ENCODE assay signal across 9 mouse cellular contexts in the genomic region with DNA sequence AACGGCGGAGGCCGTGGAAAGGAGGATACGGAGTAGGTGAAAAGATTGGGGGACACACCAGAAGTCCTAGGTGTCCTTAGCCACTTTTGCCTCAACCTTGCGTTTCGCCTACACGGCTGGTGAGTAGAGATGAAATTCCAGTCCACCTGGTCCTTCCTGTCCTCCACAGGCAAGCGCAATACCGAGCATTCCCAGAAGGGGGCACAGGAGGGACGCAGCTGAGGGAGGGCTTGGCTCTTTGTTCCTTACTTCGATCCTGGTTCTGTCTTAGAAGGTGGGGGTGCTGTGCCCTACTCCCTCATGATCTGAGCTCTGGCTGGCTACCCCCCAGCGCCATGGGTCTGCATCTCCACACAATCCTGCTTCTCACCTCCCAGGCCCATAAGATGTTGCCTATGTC. TPM values are rescaled to one million over a fixed set of nuclear protein-coding genes. Genes with fewer than 3 reads are reported as not detected.
DNase-seq lines count a peak whose midpoint lies in the region; ATAC-seq and TF ChIP-seq lines count a peak whose summit lies in the region.
"Had no signal": no experiment of that assay in that cellular context is flagged by ENCODE, and none has a peak within 500 bp of the region (broad histone marks: within the 10 kb centered on the region; RNA-seq: fewer than 3 reads in every experiment).

No protein-coding gene starts in this region.

- no peak overlapping the region for H3K27ac ChIP-seq in kidney, embryonic 16.5 days (ENCODE audit: low read length)
- H3K27ac ChIP-seq in bone marrow, adult 2 months (ENCODE audit: control insufficient read depth, insufficient read depth, low read depth, low read length, poor library complexity): no peak overlapping the region
- H3K27ac ChIP-seq in forebrain, embryonic 15.5 days (replicated peaks): no peak overlapping the region
- H3K27ac ChIP-seq in limb, embryonic 14.5 days (replicated peaks; ENCODE audit: low read depth, low read length): no peak overlapping the region
- H3K27ac ChIP-seq: embryonic facial prominence, embryonic 12.5 days had no signal

- WGBS in kidney, embryonic 16.5 days: 36% methylated on average over 12 of the region's 12 CpGs
- 41% methylated on average over 12 of the region's 12 CpGs for WGBS in bone marrow, adult 2 months
- 23% methylated on average over 12 of the region's 12 CpGs for WGBS in forebrain, embryonic 15.5 days
- WGBS in limb, embryonic 14.5 days: 31% methylated on average over 12 of the region's 12 CpGs

- peak; percentile 90 for DNase-seq in kidney, adult 18-20 months
- DNase-seq in kidney, adult 8-10 months: peak; percentile 77 to 90
- no peak for DNase-seq in limb, embryonic 14.5 days (ENCODE audit: low spot score)
- peak; percentile 75 for DNase-seq in retina, postnatal 1 day
- peak; percentile 94 for DNase-seq in thymus, postnatal 4 days

- no peak for TF ChIP-seq POLR2A in bone marrow, adult 2 months (IDR thresholded peaks at IDR 0.05; ENCODE audit: borderline replicate concordance, control insufficient read depth, low read depth, low read length)
- no peak for TF ChIP-seq POLR2A in limb, embryonic 14.5 days (IDR thresholded peaks at IDR 0.05; ENCODE audit: borderline replicate concordance, extremely low read depth, insufficient read depth, insufficient read length)

- H3K4me1 ChIP-seq in kidney, embryonic 16.5 days (ENCODE audit: insufficient read depth, low read length): 0 out of 2 replicates have a peak, but pooled peaks cover 7% of the 10 kb centered on the region
- no peaks in the 10 kb centered on the region for H3K4me1 ChIP-seq in bone marrow, adult 2 months (ENCODE audit: control insufficient read depth, insufficient read depth, low read length)
- peaks cover 4% of the 10 kb centered on the region; the same call in 1 of the 2 replicates for H3K4me1 ChIP-seq in forebrain, embryonic 15.5 days
- no peaks in the 10 kb centered on the region for H3K4me1 ChIP-seq in limb, embryonic 14.5 days (ENCODE audit: control insufficient read depth, insufficient read depth, low read length)
- H3K4me1 ChIP-seq: embryonic facial prominence, embryonic 12.5 days had no signal

- H3K9ac ChIP-seq in kidney, embryonic 16.5 days (replicated peaks; ENCODE audit: low read length): no peak overlapping the region
- H3K9ac ChIP-seq in forebrain, embryonic 15.5 days (replicated peaks): no peak overlapping the region
- H3K9ac ChIP-seq in limb, embryonic 14.5 days (ENCODE audit: low read depth, low read length, severe bottlenecking): no peak overlapping the region
- H3K9ac ChIP-seq: embryonic facial prominence, embryonic 12.5 days had no signal

- peaks cover 8% of the 10 kb centered on the region; the same call in 1 of the 2 replicates for H3K27me3 ChIP-seq in kidney, embryonic 16.5 days (ENCODE audit: insufficient read depth, low read length)
- peaks cover 10% of the 10 kb centered on the region; the same call in 1 of the 2 replicates for H3K27me3 ChIP-seq in forebrain, embryonic 15.5 days
- peaks cover 14% of the 10 kb centered on the region; the same call in 1 of the 2 replicates for H3K27me3 ChIP-seq in limb, embryonic 14.5 days (ENCODE audit: control insufficient read depth, insufficient read depth, low read length)

- H3K36me3 ChIP-seq in kidney, embryonic 16.5 days (ENCODE audit: insufficient read depth, low read length): no peaks in the 10 kb centered on the region
- no peaks in the 10 kb centered on the region for H3K36me3 ChIP-seq in forebrain, embryonic 15.5 days
- H3K36me3 ChIP-seq in limb, embryonic 14.5 days (ENCODE audit: control insufficient read depth, insufficient read depth, low read length): no peaks in the 10 kb centered on the region
- H3K36me3 ChIP-seq: embryonic facial prominence, embryonic 12.5 days had no signal

- no peak overlapping the region for H3K4me2 ChIP-seq in kidney, embryonic 16.5 days (replicated peaks; ENCODE audit: low read depth, low read length)
- H3K4me2 ChIP-seq in forebrain, embryonic 15.5 days (replicated peaks): 0 out of 2 replicates have a peak overlapping the region, but pooled peaks have one; percentile 15
- H3K4me2 ChIP-seq in limb, embryonic 14.5 days (replicated peaks; ENCODE audit: low read depth, low read length, severe bottlenecking): no peak overlapping the region
- H3K4me2 ChIP-seq: embryonic facial prominence, embryonic 12.5 days had no signal

- no peaks in the 10 kb centered on the region for H3K9me3 ChIP-seq in kidney, embryonic 16.5 days (ENCODE audit: low read length)
- no peaks in the 10 kb centered on the region for H3K9me3 ChIP-seq in forebrain, embryonic 15.5 days
- H3K9me3 ChIP-seq in limb, embryonic 14.5 days (ENCODE audit: control insufficient read depth, low read length): no peaks in the 10 kb centered on the region
- H3K9me3 ChIP-seq: embryonic facial prominence, embryonic 12.5 days had no signal

- H3K4me3 ChIP-seq in kidney, embryonic 16.5 days (ENCODE audit: low read length): no peak overlapping the region
- H3K4me3 ChIP-seq in bone marrow, adult 2 months (replicated peaks; ENCODE audit: control insufficient read depth, low read depth, low read length): no peak overlapping the region
- H3K4me3 ChIP-seq in forebrain, embryonic 15.5 days: no peak overlapping the region
- H3K4me3 ChIP-seq in limb, embryonic 14.5 days (replicated peaks; ENCODE audit: low read length): no peak overlapping the region
- H3K4me3 ChIP-seq: embryonic facial prominence, embryonic 12.5 days had no signal

- TF ChIP-seq CTCF in bone marrow, adult 2 months (IDR thresholded peaks at IDR 0.05; ENCODE audit: control insufficient read depth, insufficient read depth, low read length): peak; percentile 61

- no peak for ATAC-seq in kidney, embryonic 16.5 days (ENCODE audit: low FRiP score, low TSS enrichment)
- ATAC-seq in forebrain, embryonic 15.5 days (replicated peaks): no peak
- ATAC-seq in limb, embryonic 14.5 days (ENCODE audit: low FRiP score, low read depth): peak; percentile 60; the same call in 1 of the 2 replicates

RNA-seq across cellular contexts. Expression of a gene that starts 7.5 kb away (rescaled TPM):
- polyA plus RNA-seq in kidney, embryonic 16.5 days (2015; fragmentation: Nextera tagmentation; extraction: Ambion mirVana): 17.3 and 17.9 TPM in 2 replicates
- polyA plus RNA-seq in bone marrow, adult 2 months (2011; ENCODE audit: insufficient read depth, insufficient read length, low replicate concordance, missing spikeins): 1.9 TPM in 1 of 2 replicates, not detected in the other
- polyA plus RNA-seq in forebrain, embryonic 15.5 days (2015; fragmentation: Nextera tagmentation; extraction: Ambion mirVana): 62.2 and 69.1 TPM in 2 replicates
- polyA plus RNA-seq in limb, embryonic 14.5 days (2012; rRNA removed): 7.1 and 7.5 TPM in 2 replicates
- polyA plus RNA-seq in limb, embryonic 14.5 days (2014; fragmentation: Nextera tagmentation; extraction: Ambion mirVana): 7.4 and 9.3 TPM in 2 replicates

RNA-seq across cellular contexts. Expression of a gene that starts 29.2 kb away (rescaled TPM):
- polyA plus RNA-seq in kidney, embryonic 16.5 days (2015; fragmentation: Nextera tagmentation; extraction: Ambion mirVana): 0.07 TPM in 1 of 2 replicates, not detected in the other
- not detected in 2 replicates for polyA plus RNA-seq in bone marrow, adult 2 months (2011; ENCODE audit: insufficient read depth, insufficient read length, low replicate concordance, missing spikeins)
- 1.8 and 2.6 TPM in 2 replicates for polyA plus RNA-seq in forebrain, embryonic 15.5 days (2015; fragmentation: Nextera tagmentation; extraction: Ambion mirVana)
- polyA plus RNA-seq in limb, embryonic 14.5 days (2012; rRNA removed): 0.34 and 0.45 TPM in 2 replicates
- 0.21 and 0.41 TPM in 2 replicates for polyA plus RNA-seq in limb, embryonic 14.5 days (2014; fragmentation: Nextera tagmentation; extraction: Ambion mirVana)
- polyA plus RNA-seq: embryonic facial prominence, embryonic 12.5 days had no signal

RNA-seq across cellular contexts. Expression of a gene that starts 40.3 kb away (rescaled TPM):
- 1.5 and 1.8 TPM in 2 replicates for polyA plus RNA-seq in kidney, embryonic 16.5 days (2015; fragmentation: Nextera tagmentation; extraction: Ambion mirVana)
- 0.54 and 0.85 TPM in 2 replicates for polyA plus RNA-seq in bone marrow, adult 2 months (2011; ENCODE audit: insufficient read depth, insufficient read length, low replicate concordance, missing spikeins)
- 3.8 and 4.3 TPM in 2 replicates for polyA plus RNA-seq in forebrain, embryonic 15.5 days (2015; fragmentation: Nextera tagmentation; extraction: Ambion mirVana)
- polyA plus RNA-seq in limb, embryonic 14.5 days (2012; rRNA removed): 5.2 and 5.9 TPM in 2 replicates
- polyA plus RNA-seq in limb, embryonic 14.5 days (2014; fragmentation: Nextera tagmentation; extraction: Ambion mirVana): 4.7 and 5.2 TPM in 2 replicates
